Mouse (Mus musculus) liver, postnatal 0 days (tissue): ENCODE data around the gene Llgl2. TPM values are rescaled to one million over a fixed set of nuclear protein-coding genes. Genes with fewer than 3 reads are reported as not detected.

Experiments used
- ATAC-seq: fragments of 200-750 bp; cut with Nextera tagmentation; 2 replicates; pipeline ENCODE4 v1.8.0; 2017; ENCODE audit warnings: mild to moderate bottlenecking, moderate library complexity
- DNase-seq: peaks from one replicate; pipeline ENCODE4 v3.0.0-alpha.2; 2016
- H3K27ac ChIP-seq: fragments of 300-500 bp; sonication (generic); 2 replicates; pipeline ENCODE4 v1.5.1; 2014; ENCODE audit warnings: antibody characterized with exemption, moderate library complexity, mild to moderate bottlenecking, low read depth
- H3K27me3 ChIP-seq: fragments of 300-500 bp; sonication (generic); 2 replicates; pipeline ENCODE4 v1.6.1; 2014; ENCODE audit warnings: low read length, control low read depth, mixed read lengths; ENCODE audit not compliant: insufficient read depth
- H3K36me3 ChIP-seq: fragments of 300-500 bp; sonication (generic); replicated peaks from 2 replicates; pipeline ENCODE4 v1.6.1; 2014; ENCODE audit warnings: mild to moderate bottlenecking, control low read depth, low read length, moderate library complexity, mixed read lengths; ENCODE audit not compliant: insufficient read depth
- H3K4me1 ChIP-seq: fragments of 300-500 bp; sonication (generic); 2 replicates; pipeline ENCODE4 v1.6.1; 2014; ENCODE audit warnings: antibody characterized with exemption, mild to moderate bottlenecking, control low read depth; ENCODE audit not compliant: insufficient read depth
- H3K4me2 ChIP-seq: fragments of 300-500 bp; sonication (generic); 2 replicates; pipeline ENCODE4 v1.6.1; 2014; ENCODE audit warnings: low read depth, mild to moderate bottlenecking, low read length, moderate library complexity, mixed read lengths
- H3K4me3 ChIP-seq: fragments of 300-500 bp; sonication (generic); 2 replicates; pipeline ENCODE4 v1.5.1; 2014; ENCODE audit warnings: low read depth, low read length
- H3K9ac ChIP-seq: fragments of 300-500 bp; sonication (generic); replicated peaks from 2 replicates; pipeline ENCODE4 v1.6.1; 2014; ENCODE audit warnings: mild to moderate bottlenecking, moderate library complexity
- H3K9me3 ChIP-seq: fragments of 300-500 bp; sonication (generic); 2 replicates; pipeline ENCODE4 v1.6.1; 2016; ENCODE audit warnings: mild to moderate bottlenecking, control low read depth, low read length, mixed read lengths
- CTCF ChIP-seq: sonication (generic); IDR thresholded peaks from 2 replicates; pipeline ENCODE4 v1.5.1; 2016; ENCODE audit warnings: antibody characterized with exemption, low read depth
- EP300 ChIP-seq: IDR thresholded peaks from 2 replicates; pipeline ENCODE4 v1.6.1; 2016; ENCODE audit warnings: antibody characterized with exemption, low read depth, mild to moderate bottlenecking
- WGBS: fragments of 180-500 bp; shearing (Covaris S2); extraction: QIAGEN DNeasy Blood & Tissue Kit; methylation state at CpG from one replicate; pipeline ENCODE4 v1.1.7; 2014; ENCODE audit not compliant: insufficient replicate concordance; 5-methylcytosine and 5-hydroxymethylcytosine counted together
- polyA plus RNA-seq: library from polyadenylated mRNA; unstranded; fragments of >200 nt; fragmentation: Nextera tagmentation; extraction: Ambion mirVana; gene quantifications from 2 replicates; pipeline ENCODE4 v1.2.1, GENCODE M21; 2015

The Llgl2 gene
- polyA plus RNA-seq, 1 experiment from 2014 or later = 15.1 TPM

DNA sequence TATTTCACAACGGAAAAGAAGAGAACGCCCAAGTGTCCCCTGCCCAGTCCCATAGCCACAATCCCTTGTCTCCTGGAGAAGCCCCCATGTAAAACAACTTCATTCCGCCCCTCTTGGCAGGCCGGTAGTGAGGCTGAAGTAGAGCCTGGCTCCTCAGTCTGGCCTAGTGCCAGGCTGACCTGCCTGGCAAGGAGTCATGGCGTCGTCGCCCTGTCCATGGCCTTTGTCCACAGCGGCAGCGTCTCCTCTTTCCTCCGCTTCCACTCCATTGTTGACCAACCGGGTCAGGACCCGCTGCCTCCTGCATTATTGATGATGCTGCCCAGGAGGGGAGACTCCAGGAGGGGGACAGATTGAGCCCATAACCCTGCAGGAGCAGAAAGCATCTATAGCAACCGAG lies 34.1 kb downstream of the Llgl2 start:
- Histone ChIP-seq H3K27ac (no peak overlapping the region), H3K4me3 (no peak overlapping the region), H3K9me3 (no peaks in the 10 kb centered on the region), H3K4me1 (peaks cover 13% of the 10 kb centered on the region), H3K27me3 (peaks cover 35% of the 10 kb centered on the region), H3K4me2 (0 out of 2 replicates have a peak overlapping the region, but pooled peaks have one; percentile 26), H3K36me3 (peaks cover 13% of the 10 kb centered on the region), H3K9ac (peak overlapping the region; percentile 6; the same call in 1 of the 2 replicates)
- no peak for DNase-seq
- TF ChIP-seq EP300 = no peak
- TF ChIP-seq CTCF = no peak
- WGBS = 61% methylated on average over 13 of the region's 13 CpGs
- no peak for ATAC-seq

DNA sequence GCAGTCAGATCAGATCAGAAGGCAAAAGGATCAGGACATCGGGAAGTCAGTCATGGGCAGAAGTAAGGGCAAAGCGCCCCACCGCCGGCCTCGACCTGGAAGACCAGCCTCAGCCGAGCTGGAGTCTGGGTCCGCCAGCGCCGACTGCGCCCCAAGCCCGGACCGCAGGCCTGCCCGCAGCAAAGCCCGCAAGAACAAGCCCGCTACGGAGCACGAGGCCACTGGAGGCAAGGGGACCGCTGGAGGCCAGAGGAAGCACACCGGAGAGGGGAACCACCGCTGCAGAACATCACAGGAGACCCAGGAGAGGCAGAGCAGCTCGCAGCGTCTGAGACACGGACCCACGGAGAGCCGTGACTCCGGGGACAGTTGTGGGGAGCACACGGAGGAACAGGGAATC lies 34.5 kb downstream of the Llgl2 start, which contains the start of gene Myo15b:
Gene Myo15b, plus strand, starts transcription at position 53 of the 400 bp plus-strand sequence.
- H3K36me3 ChIP-seq = peaks cover 9% of the 10 kb centered on the region
- peaks cover 35% of the 10 kb centered on the region for H3K27me3 ChIP-seq
- no peak for DNase-seq
- peak within 1 kb of the TSS; percentile 65 for H3K4me2 ChIP-seq
- ATAC-seq = no peak
- 13% methylated on average over 27 of the region's 27 CpGs for WGBS
- no peaks in the 10 kb centered on the region for H3K9me3 ChIP-seq
- H3K4me1 ChIP-seq = peaks cover 13% of the 10 kb centered on the region
- no peak within 1 kb of the TSS for H3K27ac ChIP-seq
- H3K4me3 ChIP-seq = peak within 1 kb of the TSS; percentile 34
- no peak for TF ChIP-seq EP300
- TF ChIP-seq CTCF = no peak
- H3K9ac ChIP-seq = peak within 1 kb of the TSS; percentile 46

DNA sequence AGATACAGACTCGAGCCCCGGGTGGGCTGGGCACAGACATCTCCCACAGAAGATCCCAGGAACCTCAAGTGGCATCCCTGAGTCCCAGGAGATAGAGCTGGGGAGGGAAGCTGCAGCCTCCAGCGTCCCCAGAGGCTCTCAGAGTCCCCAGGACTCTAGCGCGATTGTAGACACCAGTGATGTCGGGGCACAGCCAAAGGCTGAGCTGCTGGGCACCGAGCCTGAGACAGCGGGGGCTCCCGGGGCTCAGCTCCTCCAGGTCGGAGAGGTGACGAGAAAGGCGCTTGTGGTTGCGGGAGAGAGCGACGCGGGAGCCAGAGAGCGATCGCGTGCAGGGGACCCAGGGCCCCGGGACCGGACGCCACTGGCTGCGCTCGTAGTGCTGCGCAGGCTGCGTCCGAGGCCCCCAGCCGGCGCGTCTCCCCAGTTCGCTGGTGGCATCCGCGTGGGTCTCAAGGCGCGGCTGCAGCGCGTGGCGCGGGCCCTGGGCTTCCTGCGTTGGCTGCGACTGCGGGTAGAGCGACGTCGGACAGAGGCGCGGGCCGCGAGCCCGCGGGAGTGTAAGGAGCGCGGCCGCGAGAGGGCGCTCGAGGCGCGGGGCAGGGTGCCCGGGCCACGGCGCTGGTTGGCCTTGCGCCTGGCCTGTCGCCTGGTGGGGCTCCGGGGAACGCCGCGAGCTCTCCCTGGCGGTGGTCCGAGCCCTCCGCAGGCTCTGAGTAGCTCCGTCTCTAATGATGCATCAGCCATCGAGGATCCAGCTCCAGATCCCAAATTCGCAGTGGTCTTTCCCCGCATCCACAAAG lies 35.5 kb downstream of the Llgl2 start:
- peak; percentile 91 for DNase-seq

DNA sequence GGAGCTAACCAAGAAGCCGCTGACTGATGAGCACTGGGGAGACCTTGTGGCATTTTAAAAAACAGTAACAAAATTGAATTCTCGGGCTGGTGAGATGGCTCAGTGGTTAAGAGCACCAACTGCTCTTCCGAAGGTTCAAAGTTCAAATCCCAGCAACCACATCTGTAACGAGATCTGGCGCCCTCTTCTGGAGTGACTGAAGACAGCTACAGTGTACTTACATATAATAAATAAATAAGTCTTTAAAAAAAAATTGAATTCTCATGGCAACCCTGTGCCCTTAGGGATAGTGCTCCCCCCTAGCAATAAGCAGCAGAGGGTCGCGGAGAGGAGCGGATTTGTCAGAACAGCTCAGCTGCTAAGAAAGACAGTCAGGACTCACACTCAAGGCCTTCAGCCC lies 40.0 kb downstream of the Llgl2 start:
- Histone ChIP-seq H3K27me3 (peaks cover 18% of the 10 kb centered on the region), H3K36me3 (no peaks in the 10 kb centered on the region), H3K4me3 (no peak overlapping the region), H3K4me2 (no peak overlapping the region), H3K9me3 (no peaks in the 10 kb centered on the region), H3K9ac (no peak overlapping the region), H3K27ac (no peak overlapping the region), H3K4me1 (peaks cover 4% of the 10 kb centered on the region)
- TF ChIP-seq CTCF (peak; percentile 37; the same call in 1 of the 2 replicates), EP300 (no peak)
- no peak for DNase-seq
- no peak for ATAC-seq
- WGBS = 73% methylated on average over 8 of the region's 8 CpGs

More for the DNA sequence above, 35.5 kb downstream of the Llgl2 start:
- Histone ChIP-seq H3K9ac (peak overlapping the region; percentile 46), H3K36me3 (peaks cover 4% of the 10 kb centered on the region; the same call in 1 of the 2 replicates), H3K9me3 (no peaks in the 10 kb centered on the region), H3K4me2 (peak overlapping the region; percentile 65), H3K27ac (no peak overlapping the region), H3K27me3 (peaks cover 35% of the 10 kb centered on the region), H3K4me1 (peaks cover 13% of the 10 kb centered on the region), H3K4me3 (peak overlapping the region; percentile 34)
- TF ChIP-seq EP300 (no peak), CTCF (peak; percentile 81)
- 4% methylated on average over 66 of the region's 75 CpGs for WGBS
- peak; percentile 90 for ATAC-seq

DNA sequence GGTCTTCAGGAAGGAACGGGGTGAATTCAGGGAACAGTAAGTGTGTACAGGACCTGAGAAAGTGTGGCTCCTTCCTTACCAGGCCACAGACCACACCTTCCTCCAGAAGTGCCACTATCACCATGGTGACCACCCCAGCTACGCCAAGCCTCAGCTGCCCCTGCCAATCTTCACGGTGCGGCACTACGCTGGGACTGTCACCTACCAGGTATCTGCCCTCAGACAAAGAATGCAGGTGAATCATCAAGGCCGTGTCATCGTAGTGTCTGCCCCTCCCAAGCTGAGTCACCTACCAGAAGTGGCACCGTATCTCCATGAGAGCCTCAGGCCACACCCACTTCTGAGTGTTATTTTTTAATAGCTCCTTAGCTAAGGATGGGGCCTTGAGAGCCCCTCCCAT lies 45.5 kb downstream of the Llgl2 start:
- no peak for TF ChIP-seq EP300
- no peak for TF ChIP-seq CTCF
- DNase-seq (no peak), ATAC-seq (no peak)
- Histone ChIP-seq H3K36me3 (no peaks in the 10 kb centered on the region), H3K4me3 (no peak overlapping the region), H3K4me2 (no peak overlapping the region), H3K27me3 (no peaks in the 10 kb centered on the region), H3K27ac (no peak overlapping the region), H3K9ac (no peak overlapping the region), H3K9me3 (no peaks in the 10 kb centered on the region), H3K4me1 (peaks cover 2% of the 10 kb centered on the region; the same call in 1 of the 2 replicates)
- WGBS = 49% methylated on average over 8 of the region's 8 CpGs

DNA sequence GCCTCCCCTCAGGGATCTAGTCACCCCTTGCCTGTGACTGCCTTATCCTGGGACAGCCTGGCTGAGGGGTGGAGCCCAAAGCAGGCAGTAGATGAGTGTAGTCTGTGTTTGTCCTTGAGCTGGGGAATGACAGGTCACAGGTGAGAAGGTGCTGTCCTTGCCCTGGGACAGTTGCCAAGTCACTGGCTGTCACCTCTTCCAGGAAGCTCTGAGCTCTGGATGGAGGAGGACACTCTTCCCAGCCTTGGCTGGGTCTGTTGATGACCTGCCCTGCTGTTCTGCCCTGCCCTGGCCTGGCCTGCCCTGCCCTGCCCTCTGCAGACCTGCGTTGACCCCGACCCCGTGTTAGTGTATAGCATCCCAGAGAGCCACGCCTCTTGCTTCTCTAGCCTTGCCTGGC lies 48.6 kb downstream of the Llgl2 start:
- Histone ChIP-seq H3K9me3 (no peaks in the 10 kb centered on the region), H3K36me3 (no peaks in the 10 kb centered on the region), H3K4me2 (no peak overlapping the region), H3K27ac (no peak overlapping the region), H3K27me3 (no peaks in the 10 kb centered on the region), H3K4me3 (no peak overlapping the region), H3K4me1 (peaks cover 9% of the 10 kb centered on the region), H3K9ac (no peak overlapping the region)
- DNase-seq = peak; percentile 52
- peak; percentile 81 for ATAC-seq
- 52% methylated on average over 4 of the region's 4 CpGs for WGBS
- TF ChIP-seq EP300 = no peak
- no peak for TF ChIP-seq CTCF
